Mouse (Mus musculus): ENCODE measurements at regions not wholly inside any gene's neighbourhood (a gene's known extent, or its start where the extent isn't known, plus 50 kb on each side); places are given as distances from the start of the nearest gene placed in this dataset.

DNA sequence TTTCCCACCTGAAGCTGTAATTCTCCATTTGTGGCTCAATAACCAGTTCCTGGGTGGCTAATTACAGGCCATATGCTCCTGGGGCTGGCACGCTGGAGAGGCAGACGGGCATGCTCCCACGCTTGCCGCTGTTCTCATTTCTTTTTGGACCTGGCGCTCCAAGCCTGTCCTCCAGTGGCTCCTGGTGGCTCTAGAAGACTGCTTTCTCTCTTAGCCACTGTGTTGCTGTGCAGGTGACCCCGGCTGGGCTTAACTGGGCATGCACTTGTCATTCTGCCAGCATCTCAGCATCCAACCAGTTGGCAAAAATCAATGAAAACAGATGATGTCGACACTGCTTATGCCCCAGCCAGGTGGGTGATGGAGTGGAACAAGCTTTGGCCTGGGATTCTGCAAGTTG, 1944.6 kb upstream of the Lrrc6 start:
- DNase-seq (ENCODE audit: low spot score in 2 of 2) = peak; percentile 64 to 67

DNA sequence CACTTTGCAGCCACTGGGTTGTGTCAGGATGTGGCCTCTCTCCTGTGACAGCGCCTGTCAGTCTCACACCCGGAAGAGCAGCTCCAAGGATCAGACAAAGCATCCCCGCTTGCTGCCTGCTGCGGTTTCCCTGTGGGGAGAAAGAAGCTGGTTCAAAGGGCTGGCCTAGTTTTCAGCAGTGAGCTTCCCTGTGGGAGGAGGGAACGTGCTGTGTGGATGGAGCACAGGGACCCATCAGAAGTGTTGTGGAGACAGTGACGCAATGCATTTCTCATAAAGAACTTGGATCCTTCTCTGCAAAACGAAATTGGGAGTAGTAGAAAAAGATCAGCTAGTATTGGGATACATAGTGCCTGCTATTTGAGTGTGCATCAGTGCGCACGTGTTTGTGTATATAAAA, 1939.9 kb upstream of the Lrrc6 start:
- DNase-seq (ENCODE audit: low spot score in 2 of 2) = peak in 1 of 2 experiments; percentile 33

DNA sequence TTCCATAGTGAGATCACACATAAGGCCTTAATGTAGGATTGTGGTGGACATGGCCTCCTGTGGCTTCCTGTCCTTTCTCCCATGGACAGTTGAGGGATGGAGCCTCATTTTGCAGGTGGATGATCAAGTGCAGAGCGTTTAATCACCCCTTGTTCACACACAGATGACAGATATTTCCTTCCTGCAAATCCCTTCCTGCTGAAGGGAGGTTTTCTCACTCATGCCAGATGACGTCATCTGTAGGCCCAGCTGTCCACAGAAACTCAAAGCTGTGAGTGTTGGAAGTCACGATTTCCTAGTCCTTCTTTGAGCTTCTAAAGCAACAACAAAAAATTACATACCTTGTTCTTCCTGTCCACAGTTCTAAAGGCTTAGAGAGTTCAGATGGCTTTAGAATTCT, 1935.3 kb upstream of the Lrrc6 start:
- DNase-seq (ENCODE audit: low spot score in 2 of 2) = peak; percentile 64 to 68

DNA sequence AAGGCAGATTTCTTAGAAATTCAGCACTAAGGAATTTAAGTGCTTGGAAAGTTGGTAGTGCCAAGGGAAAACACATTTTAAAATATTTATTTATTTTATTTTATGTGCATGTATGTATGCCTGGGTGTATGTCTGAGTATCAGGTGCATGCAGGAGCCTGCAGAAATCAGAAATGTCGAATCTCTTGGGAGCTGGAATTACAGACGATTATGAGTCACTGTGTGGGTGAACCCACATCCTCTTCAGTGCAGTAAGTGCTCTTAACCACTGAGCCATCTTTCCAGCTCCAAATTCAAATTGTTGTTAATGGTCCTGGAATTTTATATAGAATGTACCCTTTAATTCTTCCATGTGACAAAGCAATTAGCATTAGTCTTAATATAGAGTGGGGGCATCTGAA, 1930.5 kb upstream of the Lrrc6 start:
- no peak for DNase-seq (ENCODE audit: low spot score in 2 of 2)

DNA sequence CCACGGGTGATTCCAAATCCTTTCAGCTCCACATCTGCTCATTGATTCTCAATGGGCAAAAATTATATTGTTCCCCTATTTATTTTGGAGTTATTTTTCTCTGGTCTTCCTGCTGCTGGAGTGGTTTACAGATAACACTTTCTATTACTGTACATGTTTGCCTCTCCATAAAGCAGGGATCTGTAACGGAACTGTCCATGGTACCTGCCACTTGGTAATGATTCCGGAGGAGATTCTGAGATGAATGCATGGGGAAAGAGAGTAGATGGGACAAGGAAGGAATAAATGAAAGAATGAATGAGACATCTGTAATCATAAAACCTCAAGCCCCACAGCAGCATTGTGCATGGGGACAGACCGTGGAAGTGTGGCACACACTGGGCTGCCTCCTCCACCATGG, 1929.8 kb upstream of the Lrrc6 start:
- DNase-seq (ENCODE audit: low spot score in 2 of 2) = no peak

DNA sequence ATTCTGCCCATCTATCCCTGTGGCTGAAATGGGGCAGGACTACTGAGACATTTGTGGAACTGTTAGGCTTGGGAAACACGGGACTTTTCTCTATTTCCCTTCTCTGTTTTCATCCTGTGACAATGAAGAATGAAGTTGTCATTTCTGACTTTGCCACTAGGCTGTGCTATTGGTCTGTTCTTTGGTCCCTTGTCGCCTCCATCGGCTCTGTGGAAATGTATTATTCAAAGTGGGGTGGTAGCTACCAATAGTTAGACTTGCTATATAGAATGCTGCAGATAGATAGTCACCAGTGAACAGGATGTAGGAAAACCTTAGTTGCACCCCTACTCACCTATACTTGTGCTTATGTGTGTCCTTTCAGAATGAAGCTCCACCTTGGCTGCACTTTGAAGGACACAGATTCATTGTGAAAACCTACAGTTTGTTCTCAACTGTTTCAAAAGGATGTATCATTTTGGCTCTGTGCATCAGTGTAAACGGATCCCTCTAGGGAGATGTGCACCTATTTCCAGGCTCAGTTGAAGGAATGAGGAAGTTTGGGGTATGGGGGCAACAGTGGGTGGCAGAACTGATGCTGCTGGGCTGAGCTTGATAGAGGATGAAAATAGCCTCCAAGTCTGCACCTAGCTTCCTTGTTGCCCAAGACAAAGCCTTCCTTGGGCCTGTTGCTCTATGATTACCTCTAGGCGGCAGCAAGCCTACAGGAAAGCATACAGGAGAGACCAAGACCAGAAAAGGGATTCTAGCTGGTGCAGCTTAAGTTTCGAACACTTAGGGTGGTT, 1927.9 kb upstream of the Lrrc6 start:
- DNase-seq (ENCODE audit: low spot score in 2 of 2) = peak; percentile 82 to 90

DNA sequence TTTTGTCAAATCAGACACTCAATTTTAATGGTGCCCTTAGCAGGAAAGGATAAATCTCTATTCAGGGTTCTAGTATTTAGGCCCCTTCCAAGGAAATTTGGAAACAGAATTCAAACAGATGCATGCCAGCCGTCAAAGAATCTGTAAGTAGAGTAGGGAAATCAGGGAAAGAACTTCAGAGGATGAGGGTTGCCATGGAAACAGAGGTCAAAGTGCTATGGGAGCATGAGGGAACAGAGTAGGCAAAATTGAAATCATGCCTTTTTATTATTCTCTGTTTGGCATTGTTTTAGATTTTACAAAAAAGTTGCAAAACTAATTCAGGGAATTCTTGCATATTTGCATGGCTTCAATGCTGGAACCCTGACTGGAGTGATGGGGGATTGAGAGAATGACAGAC, 1916.4 kb upstream of the Lrrc6 start:
- no peak for DNase-seq (ENCODE audit: low spot score in 2 of 2)

DNA sequence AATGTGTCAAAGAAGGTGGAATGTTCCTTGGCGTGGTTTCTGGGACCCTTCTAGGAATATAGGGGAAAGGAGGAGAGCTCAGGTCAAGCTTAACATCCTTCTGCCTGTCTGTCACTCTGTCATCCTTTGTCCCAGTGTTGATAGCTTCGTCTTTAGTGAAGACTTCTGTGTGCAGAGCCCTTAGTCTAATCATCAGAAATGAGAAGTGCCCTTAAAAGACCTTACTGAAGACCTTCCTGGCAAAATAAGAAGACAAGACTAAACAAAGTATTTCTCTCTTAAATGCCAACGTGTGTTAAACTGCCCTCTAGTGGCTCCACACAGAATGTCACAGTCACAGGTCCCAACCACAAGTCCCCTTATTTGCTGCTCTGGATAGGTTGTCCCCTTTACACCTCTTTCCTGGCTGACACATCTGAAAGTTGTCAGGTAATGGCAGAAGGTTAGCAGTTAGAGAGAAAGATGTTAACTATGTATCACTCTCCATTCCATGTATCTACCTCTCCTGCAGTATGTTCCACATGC, 1914.8 kb upstream of the Lrrc6 start:
- peak; percentile 58 to 59 for DNase-seq (ENCODE audit: low spot score in 2 of 2)

DNA sequence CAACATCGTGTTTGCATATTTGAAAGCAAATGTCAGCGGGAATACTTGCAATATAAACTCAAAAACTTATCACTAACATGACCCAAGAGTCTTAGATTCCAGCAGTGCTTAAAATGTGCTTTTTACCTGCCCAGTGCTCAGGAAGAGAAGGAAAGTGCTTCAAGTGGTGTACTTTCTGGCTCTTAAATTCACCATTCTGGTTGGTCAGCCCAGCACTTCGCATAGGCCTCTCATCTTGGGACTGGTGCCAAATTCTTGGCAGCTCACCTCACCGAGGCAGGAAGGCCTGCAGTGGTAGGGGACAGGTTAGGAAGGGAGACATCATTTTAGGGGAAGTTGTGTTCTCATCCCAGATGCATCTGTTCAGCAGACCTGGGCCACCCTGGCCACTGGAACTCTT, 1913.3 kb upstream of the Lrrc6 start:
- DNase-seq (ENCODE audit: low spot score in 2 of 2) = no peak

DNA sequence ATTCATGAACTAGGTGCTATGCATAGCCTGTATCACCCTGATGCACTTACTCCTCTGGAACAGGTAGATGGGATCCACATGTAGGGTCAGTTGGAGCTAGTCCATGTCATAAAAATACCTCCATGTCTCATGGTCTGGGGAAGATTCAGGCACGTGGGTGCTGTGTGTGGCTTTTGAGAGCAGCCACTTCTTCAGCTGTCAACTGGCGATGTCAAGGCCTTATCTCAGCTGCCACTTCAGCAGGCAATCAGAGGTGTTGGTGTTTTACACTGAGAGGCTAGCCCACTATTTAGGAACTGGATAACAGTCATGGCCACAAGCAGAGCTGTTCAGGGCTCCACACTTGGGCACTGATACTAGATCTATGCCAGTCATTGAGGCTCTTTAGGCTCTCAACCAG, 1912.0 kb upstream of the Lrrc6 start:
- DNase-seq (ENCODE audit: low spot score in 2 of 2) = no peak

DNA sequence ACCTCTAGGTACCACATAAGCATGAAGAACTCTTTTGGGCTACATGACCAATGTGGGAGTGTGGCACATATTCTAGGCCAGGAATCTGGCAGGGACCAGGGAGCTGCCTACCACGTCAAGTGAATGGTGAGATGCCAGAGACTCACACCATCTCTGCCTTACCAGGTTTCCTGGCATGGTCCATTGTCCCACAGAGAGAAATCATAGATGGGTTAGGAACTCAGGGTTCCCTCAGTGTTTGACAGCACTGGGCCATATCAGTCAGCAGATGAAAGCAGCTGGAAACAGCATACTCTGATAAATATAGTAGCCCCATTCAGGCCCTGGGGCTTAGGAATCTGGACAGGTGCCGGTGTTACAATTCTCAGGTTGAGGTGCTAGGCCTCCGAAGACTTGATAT, 1911.4 kb upstream of the Lrrc6 start:
- DNase-seq (ENCODE audit: low spot score in 2 of 2) = no peak

DNA sequence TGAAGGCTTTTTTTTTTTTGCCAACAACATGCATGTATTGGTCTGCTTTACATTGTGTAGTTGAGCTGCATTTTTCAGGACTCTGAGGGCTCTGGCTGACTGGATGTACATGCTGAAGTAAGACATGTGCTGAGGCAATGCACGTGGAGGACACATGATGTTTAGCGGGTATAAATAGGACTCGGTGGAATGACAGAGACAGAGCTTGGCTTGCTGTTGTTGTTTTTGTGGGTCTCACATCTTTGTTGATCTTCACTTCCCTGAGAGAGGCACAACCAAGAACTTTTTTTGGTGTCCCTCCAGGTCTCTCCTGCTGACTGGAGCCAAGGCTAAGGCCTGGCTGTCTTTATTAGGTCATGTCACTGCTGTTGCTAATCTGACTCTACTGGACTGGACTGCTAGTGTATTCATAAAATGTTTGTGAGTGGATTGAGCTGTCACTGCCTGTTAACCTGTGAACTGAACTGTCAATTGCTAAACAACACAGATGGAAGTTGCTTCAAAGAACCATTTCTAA, 1902.9 kb upstream of the Lrrc6 start:
- no peak for DNase-seq (ENCODE audit: low spot score in 2 of 2)

DNA sequence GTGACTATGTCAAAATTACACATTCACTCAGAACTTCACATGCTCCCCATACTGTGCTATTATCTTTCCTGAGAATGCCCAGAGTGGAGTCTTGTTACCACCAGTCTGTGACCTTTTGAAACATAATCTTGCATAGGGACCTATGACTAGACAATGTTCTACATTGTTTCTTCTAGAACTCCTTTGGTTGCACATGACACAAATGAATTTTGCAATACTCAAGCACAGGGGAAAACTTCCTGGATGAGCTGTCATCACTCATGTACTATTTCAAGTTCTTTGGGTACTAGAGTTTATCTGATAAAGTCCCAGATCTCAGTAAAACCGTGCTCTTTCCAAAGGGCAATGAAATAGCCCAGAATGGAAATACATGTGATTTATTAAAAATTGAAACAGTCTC, 1901.0 kb upstream of the Lrrc6 start:
- DNase-seq (ENCODE audit: low spot score in 2 of 2) = no peak

DNA sequence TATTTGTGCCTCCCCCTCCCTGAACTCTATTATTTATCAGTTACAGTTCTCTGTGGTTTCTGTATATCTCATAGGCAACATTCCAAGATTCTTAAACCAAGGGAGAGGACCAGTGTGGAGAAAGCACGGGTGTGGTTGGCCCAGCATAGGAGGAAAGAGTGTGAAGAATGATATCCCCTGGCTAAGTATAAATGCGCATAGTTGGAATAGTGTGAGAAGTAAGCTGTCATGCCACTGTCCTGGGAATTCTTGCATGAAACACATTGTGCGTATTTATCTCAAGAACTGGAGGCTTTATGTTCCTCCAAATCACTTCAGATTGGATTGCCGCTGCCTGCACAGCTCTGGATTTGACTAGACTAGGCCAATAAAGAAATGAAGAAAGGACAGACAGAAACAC, 1900.3 kb upstream of the Lrrc6 start:
- DNase-seq (ENCODE audit: low spot score in 2 of 2) = no peak

DNA sequence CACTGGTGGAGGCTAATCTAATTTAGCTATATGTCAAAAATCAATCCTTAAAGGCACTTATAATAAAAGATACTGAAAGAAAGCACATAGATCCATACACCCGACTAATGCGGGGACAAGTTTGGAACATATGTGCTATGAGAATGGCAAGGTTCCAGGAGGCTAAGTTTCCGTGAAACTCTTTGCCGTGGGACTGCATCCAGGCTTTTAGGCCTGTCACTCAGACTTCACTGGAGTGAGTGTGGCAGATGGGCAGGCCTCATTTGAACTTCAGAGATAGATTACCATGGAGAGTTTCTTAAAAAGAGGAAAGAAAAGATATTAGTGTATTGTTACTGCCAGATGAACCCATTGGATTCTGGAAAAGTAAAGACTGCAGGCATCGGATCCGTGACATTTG, 1895.9 kb upstream of the Lrrc6 start:
- no peak for DNase-seq (ENCODE audit: low spot score in 2 of 2)

DNA sequence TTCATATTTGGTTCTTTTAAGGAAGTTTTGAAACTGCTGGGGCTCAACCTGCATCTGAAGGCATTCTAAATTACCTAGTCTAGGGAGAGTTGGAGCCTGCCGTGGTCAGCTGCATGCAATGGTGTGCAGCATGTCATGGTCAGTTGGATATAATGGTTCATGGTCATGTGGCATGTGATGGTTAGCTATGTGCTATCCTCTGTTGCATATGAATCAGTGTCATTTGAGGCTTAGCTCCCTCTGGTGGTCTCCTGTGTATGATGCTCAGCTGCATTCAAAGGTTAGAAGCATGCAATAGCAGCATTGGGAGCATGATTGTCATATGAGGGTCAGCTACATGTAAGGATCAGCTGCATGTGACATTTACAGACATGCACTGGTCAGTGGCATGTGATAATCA, 1894.0 kb upstream of the Lrrc6 start:
- DNase-seq (ENCODE audit: low spot score in 2 of 2) = peak; percentile 15 to 34

DNA sequence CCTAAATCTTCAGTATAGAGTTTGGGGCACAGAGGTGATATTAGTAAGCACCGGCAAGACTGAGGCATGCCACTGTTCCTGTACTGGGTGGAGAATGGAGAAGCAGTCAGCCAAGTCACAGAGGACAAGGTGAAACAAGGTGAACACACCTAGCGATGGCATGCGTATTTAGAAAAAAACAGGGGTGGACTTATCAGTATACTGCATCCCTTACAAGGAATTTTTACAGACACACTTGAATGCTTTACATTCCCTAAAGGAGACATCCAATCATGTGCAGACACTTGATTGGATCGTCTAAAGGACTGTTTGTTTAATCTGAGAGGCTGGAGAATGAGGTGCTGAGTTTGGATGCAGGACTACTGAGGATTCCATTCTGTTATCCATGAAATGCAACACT, 1893.4 kb upstream of the Lrrc6 start:
- no peak for DNase-seq (ENCODE audit: low spot score in 2 of 2)

DNA sequence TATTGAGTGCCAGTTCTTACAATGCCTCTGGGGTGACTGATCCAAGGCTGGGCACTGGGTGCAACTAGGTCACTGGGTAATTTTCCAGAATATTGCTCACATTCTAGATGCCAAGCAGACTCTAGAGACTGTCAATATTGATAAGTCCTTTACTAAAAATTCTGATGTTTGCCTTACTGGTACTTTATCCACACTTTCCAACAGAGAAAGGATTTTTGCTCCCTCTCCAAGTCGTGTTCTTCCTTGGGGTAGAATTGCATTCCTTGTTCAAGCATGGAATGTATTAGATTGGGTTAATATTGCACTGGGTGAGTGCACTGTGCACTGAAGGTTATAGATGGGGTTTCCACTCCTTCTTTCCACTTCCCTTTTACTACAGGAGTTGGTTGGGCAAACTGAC, 1891.0 kb upstream of the Lrrc6 start:
- DNase-seq (ENCODE audit: low spot score in 2 of 2) = no peak

DNA sequence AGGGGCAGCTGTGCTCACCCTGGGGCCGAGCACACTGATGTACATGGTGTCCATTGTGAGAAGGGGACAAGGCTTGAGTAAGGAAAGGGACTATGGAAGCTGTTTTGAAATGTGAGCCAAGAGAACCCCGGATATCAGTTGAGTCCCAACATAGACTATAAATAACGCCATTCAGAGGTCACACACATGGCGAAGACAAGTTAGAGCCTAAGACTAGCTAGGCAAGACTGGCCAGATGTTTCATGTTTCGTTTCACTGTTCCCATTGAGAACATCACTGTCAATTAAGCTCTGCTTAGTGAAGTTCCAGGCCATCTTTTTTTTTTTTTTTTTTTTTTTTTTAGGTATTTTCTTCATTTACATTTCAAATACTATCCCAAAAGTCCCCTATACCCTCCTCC, 1889.1 kb upstream of the Lrrc6 start:
- DNase-seq (ENCODE audit: low spot score in 2 of 2) = no peak

DNA sequence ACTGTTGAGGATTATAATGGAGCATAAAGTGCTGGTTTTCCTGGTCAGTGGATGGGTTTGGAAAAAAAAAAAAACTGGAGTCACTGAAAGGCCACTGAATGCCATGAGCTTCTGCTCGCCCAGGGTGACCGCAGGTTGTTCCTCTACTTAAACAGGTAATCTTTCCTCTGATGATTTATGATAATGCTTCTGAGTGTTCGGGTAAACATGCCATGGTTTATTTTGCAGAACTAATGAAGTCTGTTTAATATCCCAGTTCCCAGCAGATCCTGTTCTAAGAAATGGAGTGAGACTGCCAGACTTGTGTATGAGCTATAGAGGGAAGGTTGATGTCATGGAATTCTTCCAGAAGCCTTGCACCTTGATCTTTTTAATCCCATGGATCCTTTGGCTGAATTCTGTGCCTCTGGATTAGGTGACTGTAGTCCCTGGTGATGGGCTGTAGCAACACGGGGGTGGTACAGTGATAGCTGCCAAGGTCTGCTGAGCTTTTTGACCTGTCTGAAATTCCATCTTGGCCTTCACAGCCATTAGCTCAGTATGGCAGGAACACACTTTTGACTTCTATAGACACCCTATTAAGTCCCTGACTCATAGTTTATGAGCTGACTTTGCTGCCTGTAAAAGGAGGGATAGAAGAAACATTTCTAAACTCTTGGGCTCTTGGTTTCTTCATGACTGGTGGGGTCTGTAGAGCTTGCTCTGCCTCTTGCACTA, 1886.8 kb upstream of the Lrrc6 start:
- no peak for DNase-seq (ENCODE audit: low spot score in 2 of 2)

DNA sequence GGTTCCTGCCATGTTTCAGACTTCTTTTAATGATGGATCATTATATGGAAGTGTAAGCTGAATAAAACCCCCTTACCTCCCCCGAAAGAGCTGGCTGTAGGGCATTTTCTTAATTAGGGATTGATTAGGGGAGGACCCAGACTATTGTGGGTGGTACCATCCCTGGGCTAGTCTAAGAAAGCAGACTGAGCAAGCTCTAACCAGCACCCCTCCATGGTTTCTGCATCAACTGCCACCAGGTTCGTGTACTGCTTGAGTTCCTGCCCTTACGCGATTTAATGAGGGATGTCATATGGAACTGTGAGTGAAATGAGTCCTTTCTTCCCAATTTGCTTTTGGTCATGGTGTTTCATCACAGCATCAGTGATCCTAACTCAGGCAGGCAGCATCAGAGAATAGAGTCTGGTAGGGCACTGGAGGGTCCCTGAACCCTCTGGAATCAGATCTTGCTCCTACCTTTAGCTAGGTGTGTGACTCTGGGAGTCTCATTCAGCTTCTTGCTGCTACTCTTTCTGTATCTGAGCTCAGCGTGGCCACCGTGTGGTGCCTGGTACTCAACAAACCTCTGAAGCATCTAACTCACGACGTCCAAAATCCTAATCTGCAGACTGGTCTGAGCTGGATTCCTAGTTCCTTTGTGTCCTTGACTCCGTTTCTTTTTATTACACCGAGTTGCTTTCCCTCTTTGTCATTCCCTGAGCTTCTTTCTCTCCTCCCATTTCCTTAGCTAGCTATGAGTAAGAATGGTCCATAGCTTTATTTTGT, 1884.0 kb upstream of the Lrrc6 start:
- no peak for DNase-seq (ENCODE audit: low spot score in 2 of 2)

DNA sequence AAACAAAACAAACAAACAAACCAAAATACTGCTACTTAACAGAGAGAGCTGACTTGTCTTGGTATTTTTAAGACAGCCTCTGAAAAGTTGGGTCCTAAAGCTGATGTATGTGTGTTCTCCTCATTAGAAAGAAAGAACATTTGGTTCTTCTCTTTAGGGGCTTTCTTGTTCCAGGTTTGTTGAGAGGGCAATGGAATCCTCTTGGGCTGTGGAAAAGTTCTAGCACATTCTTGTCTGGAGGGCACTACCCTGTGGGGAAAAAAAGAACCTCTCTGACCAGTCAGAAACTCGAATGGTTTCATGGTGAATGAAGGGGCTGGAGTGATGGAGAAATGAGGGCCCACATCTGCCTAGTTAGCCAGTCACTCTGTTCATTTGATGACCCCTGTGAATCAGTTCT, 1874.5 kb upstream of the Lrrc6 start:
- DNase-seq (ENCODE audit: low spot score in 2 of 2) = no peak
